Mouse (Mus musculus): ENCODE measurements around the gene Fam173b.

Gene Fam173b

GRCm38 (mm10) chr15:31661802-31662201 lies 60.1 kb downstream of the Fam173b start:
- ChIA-PET POLR2A (no interaction called here), CTCF (no interaction called here)

- ChIA-PET CTCF (interaction anchor here in 1 of 4 experiments (0.8 kb wide), 1 partner anchor 120 kb away, joined by 3 read pairs; no protein-coding TSS in a partner anchor), POLR2A (interaction anchor here in 1 of 4 experiments (0.6 kb wide), 1 partner anchor 344 kb away, joined by 4 read pairs; no protein-coding TSS in a partner anchor)
Observed at GRCm38 (mm10) chr15:31663074-31663473, 61.4 kb downstream of the Fam173b start.

All from embryonic stem cell, embryonic (primary cell).